Mouse (Mus musculus): ENCODE results near the gene Gm13271.
"Not testable (repeated sequence)": the region's sequence is repeated elsewhere in the genome, so short reads cannot be mapped to it uniquely, and the experiment has no call there.

Gene Gm13271

DNA sequence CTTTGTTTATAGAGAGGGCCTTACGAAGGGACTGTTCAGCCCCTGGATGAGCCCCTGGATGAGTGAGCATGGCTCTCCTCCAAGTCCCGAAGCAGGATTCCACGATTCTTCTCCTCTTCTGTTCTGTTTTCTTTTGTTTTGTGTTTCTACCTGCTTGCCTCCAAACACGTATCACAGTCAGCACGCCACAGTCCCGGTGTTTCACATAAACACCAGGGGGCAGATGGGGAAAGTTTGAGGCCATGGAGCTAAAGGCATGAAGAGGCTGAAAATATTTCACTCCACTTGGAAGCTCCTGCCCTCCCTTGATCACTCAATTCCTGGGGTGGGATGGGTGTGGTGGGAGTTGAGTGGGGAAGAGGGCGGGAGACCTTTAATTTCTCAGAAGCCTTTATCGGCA, 7.1 kb downstream of the Gm13271 start:
- DNase-seq, result peak; percentile 88

DNA sequence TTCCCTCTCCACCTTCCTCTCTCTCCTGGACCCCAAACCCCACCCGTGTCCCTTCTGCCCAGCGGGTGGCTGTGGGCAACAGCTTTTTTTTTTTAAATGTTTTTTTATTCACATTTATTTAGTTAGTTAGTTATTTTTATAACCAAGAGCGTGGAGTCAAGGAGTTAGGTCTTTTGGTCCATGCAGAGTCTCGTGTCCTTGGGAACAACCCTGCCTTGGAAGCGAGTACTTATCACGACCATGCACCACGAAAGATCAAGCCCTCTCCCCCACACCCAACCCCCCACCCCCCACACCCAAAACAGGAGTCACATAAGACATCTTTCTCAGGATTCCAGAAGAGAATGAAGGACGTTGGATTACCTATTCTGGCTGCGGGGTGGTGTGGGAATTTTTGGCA, 7.7 kb downstream of the Gm13271 start:
- DNase-seq, result peak in 1 of 2 experiments; percentile 16

DNA sequence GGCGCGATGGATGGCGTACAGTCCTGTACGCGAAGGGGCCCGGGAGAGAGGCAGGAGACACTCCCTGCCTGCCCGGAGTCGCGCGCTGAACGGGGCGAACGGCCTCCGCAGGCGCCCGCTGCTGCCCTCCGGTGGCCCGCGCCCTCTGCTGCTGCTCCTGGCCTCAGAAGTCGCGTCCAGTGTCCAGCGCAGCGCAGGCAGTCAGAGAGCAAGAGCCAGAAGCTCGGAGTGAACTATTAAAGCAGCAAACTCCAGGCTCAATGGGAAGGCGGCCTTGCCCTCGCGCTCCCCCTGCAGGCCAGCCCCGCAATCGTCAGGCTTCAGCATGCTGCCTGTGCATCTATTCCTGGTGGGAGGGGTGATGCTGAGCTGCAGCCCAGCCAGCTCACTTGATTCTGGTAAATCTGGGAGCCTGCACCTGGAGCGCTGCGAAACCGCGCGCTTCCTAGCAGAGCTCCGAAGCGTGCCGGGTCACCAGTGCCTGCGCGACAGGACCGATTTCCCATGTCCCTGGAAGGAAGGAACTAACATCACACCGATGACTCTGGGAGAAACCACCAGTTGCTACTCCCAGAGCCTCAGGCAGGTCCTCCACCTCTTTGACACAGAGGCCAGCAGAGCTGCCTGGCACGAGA, 8.8 kb downstream of the Gm13271 start:
- peak in 1 of 2 experiments; percentile 33 for DNase-seq

GRCm38 (mm10) chr4:88773534-88773933, 18.9 kb downstream of the Gm13271 start, which contains the start of gene Gm13290:
Gene Gm13290 (plus strand): TSS chr4:88773834.
- not testable (repeated sequence) for DNase-seq

DNA sequence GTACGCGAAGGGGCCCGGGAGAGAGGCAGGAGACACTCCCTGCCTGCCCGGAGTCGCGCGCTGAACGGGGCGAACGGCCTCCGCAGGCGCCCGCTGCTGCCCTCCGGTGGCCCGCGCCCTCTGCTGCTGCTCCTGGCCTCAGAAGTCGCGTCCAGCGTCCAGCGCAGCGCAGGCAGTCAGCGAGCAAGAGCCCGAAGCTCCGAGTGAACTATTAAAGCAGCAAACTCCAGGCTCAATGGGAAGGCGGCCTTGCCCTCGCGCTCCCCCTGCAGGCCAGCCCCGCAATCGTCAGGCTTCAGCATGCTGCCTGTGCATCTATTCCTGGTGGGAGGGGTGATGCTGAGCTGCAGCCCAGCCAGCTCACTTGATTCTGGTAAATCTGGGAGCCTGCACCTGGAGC, 22.0 kb downstream of the Gm13271 start, which contains the start of gene Gm13289:
TSS of gene Gm13289 (plus strand) at position 301 of the 400 bp plus-strand sequence.
- not testable (repeated sequence) for DNase-seq

DNA sequence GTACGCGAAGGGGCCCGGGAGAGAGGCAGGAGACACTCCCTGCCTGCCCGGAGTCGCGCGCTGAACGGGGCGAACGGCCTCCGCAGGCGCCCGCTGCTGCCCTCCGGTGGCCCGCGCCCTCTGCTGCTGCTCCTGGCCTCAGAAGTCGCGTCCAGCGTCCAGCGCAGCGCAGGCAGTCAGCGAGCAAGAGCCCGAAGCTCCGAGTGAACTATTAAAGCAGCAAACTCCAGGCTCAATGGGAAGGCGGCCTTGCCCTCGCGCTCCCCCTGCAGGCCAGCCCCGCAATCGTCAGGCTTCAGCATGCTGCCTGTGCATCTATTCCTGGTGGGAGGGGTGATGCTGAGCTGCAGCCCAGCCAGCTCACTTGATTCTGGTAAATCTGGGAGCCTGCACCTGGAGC, 24.9 kb downstream of the Gm13271 start, which contains the start of gene Gm13272:
TSS of gene Gm13272 (plus strand) at position 301 of the 400 bp plus-strand sequence.
- not testable (repeated sequence) for DNase-seq

GRCm38 (mm10) chr4:88780320-88780719, 25.7 kb downstream of the Gm13271 start:
- peak in 1 of 2 experiments; percentile 23 for DNase-seq

DNA sequence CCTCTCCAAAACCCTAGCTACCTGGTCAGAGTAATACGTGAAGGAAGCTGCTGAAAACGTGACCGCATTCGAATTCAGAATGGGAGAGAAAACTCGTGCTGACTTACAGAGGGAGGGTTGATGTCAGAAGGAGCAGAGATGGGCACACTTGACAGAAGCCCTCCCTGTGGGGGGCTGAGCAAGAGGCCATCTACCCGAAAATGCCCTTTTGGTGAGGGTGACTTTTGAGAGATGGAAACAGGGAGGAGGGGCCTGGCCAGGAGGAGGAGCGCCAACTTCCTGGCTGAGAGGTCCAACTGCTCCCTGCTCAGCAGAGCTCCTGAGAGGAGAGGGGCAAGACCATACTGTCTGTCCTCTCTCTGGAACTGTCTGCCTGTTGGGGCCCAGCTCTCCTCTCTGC, 27.2 kb downstream of the Gm13271 start, which contains the start of gene Ifnz:
TSS of gene Ifnz (plus strand) at position 301 of the 400 bp plus-strand sequence.
- not testable (repeated sequence) for DNase-seq

- DNase-seq, result not testable (repeated sequence)
Observed at GRCm38 (mm10) chr4:88782335-88782734, 27.7 kb downstream of the Gm13271 start.

- not testable (repeated sequence) for DNase-seq
Observed at GRCm38 (mm10) chr4:88785409-88785808, 30.7 kb downstream of the Gm13271 start, which contains the start of gene Gm13276. Gene Gm13276 (plus strand): TSS chr4:88785709.

- DNase-seq, result peak; percentile 67 to 75
Observed at GRCm38 (mm10) chr4:88788402-88788801, 33.7 kb downstream of the Gm13271 start, which contains the start of gene Gm13277. Gene Gm13277 (plus strand): TSS chr4:88788632.

DNA sequence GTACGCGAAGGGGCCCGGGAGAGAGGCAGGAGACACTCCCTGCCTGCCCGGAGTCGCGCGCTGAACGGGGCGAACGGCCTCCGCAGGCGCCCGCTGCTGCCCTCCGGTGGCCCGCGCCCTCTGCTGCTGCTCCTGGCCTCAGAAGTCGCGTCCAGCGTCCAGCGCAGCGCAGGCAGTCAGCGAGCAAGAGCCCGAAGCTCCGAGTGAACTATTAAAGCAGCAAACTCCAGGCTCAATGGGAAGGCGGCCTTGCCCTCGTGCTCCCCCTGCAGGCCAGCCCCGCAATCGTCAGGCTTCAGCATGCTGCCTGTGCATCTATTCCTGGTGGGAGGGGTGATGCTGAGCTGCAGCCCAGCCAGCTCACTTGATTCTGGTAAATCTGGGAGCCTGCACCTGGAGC, 36.6 kb downstream of the Gm13271 start, which contains the start of gene Gm13278:
TSS of gene Gm13278 (plus strand) at position 301 of the 400 bp plus-strand sequence.
- DNase-seq, result not testable (repeated sequence)

DNA sequence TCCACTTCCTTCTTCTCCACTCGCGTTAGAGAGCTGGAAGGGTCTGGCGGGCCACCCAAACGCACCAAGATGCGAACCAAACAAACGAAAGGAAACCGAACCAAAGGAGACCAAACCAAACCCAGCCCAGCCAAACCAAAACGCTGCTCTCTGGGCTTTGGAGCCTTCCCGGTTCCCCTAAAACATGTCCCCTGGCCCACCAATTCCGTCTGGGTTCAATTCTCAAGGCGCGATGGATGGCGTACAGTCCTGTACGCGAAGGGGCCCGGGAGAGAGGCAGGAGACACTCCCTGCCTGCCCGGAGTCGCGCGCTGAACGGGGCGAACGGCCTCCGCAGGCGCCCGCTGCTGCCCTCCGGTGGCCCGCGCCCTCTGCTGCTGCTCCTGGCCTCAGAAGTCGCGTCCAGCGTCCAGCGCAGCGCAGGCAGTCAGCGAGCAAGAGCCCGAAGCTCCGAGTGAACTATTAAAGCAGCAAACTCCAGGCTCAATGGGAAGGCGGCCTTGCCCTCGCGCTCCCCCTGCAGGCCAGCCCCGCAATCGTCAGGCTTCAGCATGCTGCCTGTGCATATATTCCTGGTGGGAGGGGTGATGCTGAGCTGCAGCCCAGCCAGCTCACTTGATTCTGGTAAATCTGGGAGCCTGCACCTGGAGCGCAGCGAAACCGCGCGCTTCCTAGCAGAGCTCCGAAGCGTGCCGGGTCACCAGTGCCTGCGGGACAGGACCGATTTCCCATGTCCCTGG, 39.4 kb downstream of the Gm13271 start, which contains the start of gene Gm13275:
TSS of gene Gm13275 (plus strand) at position 552 of the 740 bp plus-strand sequence.
- peak; percentile 74 to 82 for DNase-seq

- not testable (repeated sequence) for DNase-seq
Observed at GRCm38 (mm10) chr4:88797097-88797496, 42.4 kb downstream of the Gm13271 start, which contains the start of gene Gm13279. Gene Gm13279 (plus strand): TSS chr4:88797397.

DNA sequence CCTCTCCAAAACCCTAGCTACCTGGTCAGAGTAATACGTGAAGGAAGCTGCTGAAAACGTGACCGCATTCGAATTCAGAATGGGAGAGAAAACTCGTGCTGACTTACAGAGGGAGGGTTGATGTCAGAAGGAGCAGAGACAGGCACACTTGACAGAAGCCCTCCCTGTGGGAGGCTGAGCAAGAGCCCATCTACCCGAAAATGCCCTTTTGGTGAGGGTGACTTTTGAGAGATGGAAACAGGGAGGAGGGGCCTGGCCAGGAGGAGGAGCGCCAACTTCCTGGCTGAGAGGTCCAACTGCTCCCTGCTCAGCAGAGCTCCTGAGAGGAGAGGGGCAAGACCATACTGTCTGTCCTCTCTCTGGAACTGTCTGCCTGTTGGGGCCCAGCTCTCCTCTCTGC, 44.7 kb downstream of the Gm13271 start, which contains the start of gene Gm13285:
TSS of gene Gm13285 (plus strand) at position 301 of the 400 bp plus-strand sequence.
- DNase-seq, result not testable (repeated sequence)

DNA sequence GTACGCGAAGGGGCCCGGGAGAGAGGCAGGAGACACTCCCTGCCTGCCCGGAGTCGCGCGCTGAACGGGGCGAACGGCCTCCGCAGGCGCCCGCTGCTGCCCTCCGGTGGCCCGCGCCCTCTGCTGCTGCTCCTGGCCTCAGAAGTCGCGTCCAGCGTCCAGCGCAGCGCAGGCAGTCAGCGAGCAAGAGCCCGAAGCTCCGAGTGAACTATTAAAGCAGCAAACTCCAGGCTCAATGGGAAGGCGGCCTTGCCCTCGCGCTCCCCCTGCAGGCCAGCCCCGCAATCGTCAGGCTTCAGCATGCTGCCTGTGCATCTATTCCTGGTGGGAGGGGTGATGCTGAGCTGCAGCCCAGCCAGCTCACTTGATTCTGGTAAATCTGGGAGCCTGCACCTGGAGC, 48.3 kb downstream of the Gm13271 start, which contains the start of gene Gm13287:
TSS of gene Gm13287 (plus strand) at position 301 of the 400 bp plus-strand sequence.
- DNase-seq, result not testable (repeated sequence)

Measured in thymus, postnatal 36 days (tissue).